Mouse (Mus musculus) heart, postnatal 25 days (tissue): Measurements from ENCODE around the gene Zbtb22. TPM values are rescaled to one million over a fixed set of nuclear protein-coding genes. Genes with fewer than 3 reads are reported as not detected.
A peak's percentile ranks its signal among the peaks of the same experiment; 100 is the strongest.
"Not testable (repeated sequence)": the region's sequence is repeated elsewhere in the genome, so short reads cannot be mapped to it uniquely, and the experiment has no call there.

ENCODE experiments used
- DNase-seq: peaks from one replicate; pipeline ENCODE4 v3.0.0; 2022; ENCODE audit warnings: low spot score
- intact Hi-C: fragments of 180-260 bp; cut with DNase I; formaldehyde crosslinking; loops from one replicate; pipeline ENCODE4 v1.15.1; 2025
- total RNA-seq, 2 experiments: library from RNA; stranded (reverse); gene quantifications; 2 replicates each; pipeline ENCODE4 v1.2.3; 2021

Gene Zbtb22
- total RNA-seq, 2 experiments from 2014 or later: 15.5 to 19.4 TPM

DNA sequence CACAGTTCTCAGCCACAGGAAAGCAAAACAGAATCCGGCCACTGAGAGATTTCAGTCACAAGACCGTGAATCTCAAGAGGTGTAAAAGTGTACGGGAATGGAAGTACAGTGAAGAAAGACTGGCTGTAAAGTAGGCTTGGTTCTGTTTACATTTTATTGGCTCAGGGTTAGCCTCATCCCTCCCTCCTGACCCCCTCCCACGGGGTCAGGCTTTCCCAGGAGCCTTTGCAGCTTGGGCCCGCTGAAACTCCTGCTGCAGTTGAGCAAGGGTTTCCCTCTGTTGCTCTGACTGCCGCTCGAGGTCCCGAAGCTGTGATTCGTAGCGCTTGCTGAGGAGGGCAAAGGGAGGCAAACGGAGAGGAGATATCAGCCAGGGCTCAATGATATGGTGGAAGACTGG lies 23.1 kb downstream of the Zbtb22 start:
- DNase-seq: no peak
- intact Hi-C loops: no loop called here

DNA sequence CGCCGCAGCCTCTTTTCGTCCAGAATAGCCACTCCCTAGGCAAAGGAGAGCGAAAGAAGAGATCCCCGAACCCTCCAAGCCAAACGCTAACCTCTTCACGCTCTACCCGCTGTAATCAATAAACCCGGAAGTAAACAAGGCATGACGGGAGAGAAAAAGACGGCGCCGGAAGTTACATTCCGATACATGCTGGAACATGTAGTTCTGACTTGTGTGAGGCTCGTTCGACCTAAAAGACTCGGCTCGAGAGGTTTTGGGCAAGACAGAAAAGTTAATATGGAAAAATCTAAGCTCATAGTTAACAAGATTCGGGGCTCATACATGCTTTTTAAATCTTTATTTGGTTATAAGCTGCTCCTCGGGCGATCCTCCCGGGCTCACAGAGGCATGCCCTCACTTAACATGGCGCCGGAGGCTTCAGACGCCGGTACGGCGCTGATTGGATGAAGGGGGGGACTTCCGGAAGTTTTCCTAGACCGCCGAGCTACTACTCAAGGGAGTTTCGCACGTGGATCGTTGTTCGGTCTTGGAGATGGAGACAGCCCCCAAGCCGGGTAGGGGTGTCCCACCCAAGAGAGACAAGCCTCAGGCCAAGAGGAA lies 24.6 kb downstream of the Zbtb22 start, which contains the start of the genes Pfdn6 and Wdr46:
Gene Pfdn6, minus strand, starts transcription at position 138 of the 600 bp plus-strand sequence.
Gene Wdr46, plus strand, starts transcription at position 455 of the 600 bp plus-strand sequence.
- intact Hi-C loops: loop anchor here (1.0 kb wide), 1 partner anchor 15 kb away; the partner anchor contains the start of gene Vps52

DNA sequence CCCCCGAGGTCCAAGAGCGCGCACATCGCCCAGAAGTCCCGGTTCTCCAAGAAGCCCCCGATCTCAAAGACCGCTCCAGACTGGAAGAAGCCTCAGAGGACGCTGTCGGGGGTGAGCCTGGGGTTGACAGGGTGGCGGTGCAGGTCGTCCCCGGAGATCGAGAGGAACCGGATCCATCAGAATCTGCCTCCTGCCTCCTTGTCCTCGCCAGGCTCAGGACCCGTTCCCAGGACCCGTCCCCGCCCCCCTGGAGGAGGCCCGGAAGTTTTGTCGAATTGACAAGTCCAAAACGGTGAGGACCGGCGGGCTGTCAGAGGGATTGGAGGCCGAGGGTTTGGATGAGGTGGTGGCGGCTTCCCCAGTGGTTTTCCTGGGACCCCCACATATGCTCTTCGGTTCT lies 25.3 kb downstream of the Zbtb22 start:
- no peak for DNase-seq
- intact Hi-C loops: loop anchor here (1.0 kb wide), 1 partner anchor 14 kb away; the partner anchor contains the start of gene Vps52

More for the DNA sequence above, 24.6 kb downstream of the Zbtb22 start, which contains the start of the genes Pfdn6 and Wdr46:
- DNase-seq: peak; percentile 71

DNA sequence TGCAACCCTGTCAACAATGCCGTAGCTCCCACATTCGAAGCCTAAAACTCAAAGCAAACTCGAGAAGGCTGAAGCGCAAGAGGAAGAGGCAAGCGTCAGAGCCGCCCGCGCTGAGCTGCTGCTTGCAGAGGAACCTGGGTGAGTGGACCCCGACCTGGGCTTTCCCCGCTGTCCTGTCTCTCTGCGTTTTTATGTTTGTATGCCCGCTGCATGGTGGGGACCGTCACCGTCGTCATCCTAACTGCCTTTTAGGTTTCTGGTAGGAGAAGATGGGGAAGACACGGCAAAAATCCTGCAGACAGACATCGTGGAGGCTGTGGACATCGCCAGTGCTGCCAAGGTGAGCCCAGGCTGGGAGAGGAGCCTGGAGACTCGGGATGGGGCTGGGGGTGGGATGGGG lies 25.7 kb downstream of the Zbtb22 start:
- intact Hi-C loops: no loop called here

DNA sequence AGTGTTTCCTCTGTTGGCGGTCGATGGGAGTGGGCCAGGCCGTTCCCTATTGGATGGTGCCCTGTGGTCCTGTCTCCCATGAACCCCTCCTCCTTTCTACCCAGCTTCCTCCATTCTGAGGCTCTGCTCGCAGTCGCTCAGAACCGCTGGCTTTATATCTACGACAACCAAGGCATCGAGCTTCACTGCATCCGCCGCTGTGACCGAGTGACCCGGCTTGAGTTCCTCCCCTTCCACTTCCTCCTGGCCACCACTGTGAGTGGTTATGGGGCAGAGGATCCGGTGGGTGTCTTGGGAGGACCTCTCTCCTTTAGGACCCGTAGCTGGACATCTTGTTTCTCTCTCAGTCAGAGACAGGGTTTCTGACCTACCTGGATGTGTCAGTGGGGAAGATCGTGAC lies 27.8 kb downstream of the Zbtb22 start:
- intact Hi-C loops: no loop called here
- DNase-seq: no peak

More for the DNA sequence above, 25.7 kb downstream of the Zbtb22 start:
- DNase-seq: no peak

DNA sequence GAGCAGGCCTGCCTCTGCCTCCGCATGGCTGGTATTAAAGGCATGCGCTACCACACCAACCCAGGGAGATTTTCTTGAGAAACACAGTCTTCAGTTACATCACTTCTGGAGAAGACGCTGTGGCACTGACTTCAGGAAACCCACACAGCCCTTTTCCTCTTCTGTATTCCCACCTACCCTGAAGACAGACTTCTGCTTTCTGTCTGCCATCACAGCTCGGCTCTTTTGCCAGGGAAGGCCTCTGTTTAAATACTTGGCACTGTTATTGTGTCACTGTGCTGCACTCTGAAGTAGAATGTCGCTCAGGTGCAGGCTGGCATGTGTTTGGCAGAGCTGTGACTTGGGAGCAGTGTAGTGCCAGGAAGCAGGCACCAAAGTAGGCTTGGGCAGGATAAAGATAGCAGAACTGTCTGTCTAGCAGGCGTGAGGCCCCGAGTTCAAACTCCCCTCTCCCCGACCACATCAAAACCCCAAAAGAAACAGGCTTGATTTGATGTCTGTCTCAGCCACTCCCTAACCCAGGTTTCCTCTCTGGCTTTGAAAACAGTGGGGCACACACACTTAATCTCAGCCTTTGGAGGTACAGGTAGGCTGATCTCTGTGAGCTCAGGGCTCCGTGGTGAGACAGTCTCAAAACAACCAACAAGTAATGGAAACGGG lies 31.9 kb downstream of the Zbtb22 start:
- no peak for DNase-seq
- intact Hi-C loops: no loop called here

DNA sequence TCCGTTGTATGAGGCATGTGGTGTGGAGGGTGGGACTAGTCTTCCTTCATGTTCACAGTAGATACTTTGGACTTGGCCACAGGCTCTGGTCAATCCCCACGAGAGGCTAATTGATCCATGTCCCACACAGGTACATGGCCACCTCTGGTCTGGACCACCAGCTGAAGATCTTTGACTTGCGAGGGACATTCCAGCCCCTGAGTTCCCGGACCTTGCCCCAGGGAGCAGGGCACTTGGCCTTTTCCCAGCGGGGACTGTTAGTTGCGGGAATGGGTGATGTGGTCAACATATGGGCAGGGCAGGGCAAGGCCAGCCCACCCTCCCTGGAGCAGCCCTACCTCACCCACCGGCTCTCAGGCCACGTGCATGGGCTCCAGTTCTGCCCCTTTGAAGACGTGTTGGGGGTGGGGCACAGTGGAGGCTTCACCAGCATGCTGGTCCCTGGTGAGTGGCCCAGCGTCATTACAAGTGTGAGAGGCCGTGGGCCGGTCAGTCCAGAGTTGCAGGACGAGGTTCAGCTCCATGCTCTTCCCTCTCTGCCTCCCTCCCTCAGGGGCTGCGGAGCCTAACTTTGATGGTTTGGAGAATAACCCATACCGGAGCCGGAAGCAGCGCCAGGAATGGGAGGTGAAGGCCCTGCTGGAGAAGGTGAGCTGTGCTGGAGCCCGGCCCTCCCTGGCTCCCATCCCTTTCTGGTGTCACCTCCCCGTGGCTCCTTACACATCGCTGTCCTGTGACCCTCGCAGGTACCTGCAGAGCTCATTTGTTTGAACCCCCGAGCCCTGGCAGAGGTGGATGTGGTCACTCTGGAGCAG lies 32.6 kb downstream of the Zbtb22 start:
- intact Hi-C loops: no loop called here

DNA sequence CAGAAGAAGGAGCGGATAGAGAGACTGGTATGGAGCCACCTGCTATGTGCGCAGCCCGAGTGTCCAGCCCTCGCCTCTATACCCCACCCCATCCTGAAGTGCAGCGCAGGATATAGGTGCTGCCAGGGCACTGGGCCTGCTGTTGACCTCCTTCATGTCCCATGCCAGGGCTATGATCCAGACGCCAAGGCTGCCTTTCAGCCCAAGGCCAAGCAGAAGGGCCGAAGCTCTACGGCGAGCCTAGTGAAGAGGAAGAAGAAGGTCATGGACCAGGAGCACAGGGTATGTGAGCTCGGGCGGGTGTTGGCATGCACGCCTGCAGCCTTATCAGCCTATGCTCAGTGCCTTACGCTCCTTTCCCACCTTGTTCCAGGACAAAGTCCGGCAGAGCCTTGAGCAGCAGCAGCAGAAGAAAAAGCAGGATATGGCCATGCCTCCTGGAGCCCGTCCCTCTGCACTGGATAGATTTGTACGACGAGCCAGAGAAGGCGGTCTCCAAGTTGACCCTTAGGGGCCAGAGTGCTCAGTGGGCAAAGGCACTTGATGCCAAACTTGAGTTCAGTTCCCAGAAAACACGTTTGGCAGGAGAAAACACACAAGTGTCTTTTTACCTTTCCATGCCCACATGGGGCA lies 33.3 kb downstream of the Zbtb22 start:
- intact Hi-C loops: no loop called here
- DNase-seq: no peak

More for the DNA sequence above, 32.6 kb downstream of the Zbtb22 start:
- no peak for DNase-seq

DNA sequence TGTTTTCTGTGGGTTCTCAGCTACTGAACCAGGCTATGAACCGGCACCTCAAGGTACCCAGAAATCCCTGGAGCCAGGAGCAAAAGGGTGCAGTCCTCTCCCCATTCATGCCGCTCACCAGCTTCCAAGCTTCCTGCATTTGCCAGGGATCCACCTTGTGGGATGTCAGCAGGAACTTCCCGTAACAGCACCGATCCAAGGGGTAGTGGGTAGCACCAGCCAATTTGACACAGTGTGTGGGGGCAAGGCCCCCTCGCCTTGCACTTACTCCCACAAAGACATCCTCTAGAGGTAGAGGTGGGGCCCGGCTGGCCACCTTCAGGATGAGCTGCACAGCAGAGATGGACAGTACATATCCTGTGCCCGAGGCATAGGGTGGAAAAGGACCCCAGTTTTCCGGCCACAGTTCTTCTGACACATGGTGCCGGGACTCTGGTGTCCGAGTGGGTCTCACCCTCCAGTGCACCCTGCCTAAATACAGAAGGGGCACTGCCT lies 34.5 kb downstream of the Zbtb22 start:
- intact Hi-C loops: no loop called here
- DNase-seq: no peak

DNA sequence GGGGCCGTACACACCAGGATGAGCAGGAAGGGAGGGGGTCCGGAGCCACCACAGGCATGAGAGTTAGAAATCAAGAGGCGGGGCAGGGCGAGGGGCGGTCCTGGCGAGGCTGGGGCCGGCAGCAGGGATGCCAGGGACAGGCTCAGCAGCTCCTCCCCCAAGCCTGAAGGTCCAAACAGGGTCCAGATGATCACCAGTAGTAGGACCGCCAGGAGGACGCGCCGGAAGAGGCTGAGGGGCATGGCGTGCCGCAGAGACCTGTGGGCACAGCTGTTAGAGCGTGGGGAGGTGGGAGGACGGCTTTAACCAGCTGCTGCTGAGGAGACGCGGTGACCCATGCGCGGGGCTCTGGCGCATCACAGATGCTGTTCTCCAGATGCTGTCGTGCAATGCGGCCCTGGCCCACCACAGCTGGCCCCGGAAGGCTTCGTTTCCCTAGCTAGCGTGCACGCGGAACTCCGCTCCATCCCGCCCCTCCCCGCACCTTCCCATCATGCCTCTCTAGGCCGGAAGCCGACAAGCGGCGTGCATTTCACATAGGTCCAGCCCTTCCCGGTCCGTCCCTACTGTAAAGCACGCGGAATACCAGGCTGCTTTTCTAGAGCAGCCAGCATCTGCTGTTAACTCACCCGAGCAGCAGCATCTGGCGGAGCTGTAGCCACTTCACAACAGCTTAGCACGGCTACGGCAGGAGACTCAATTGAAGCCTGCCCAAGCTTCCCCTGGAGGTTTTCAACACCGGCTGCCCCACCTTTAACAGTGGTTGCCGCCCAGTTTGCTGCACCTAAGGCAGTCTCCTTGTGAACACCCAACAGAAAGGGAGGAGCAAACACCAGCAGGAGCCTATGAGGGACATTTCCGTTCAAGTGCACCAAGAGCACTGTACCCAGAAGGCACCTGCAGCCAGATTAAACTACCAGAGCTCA lies 35.6 kb downstream of the Zbtb22 start, which contains the start of gene B3galt4:
Gene B3galt4, minus strand, starts transcription at position 468 of the 926 bp plus-strand sequence.
- intact Hi-C loops: no loop called here
- peak; percentile 54 for DNase-seq

DNA sequence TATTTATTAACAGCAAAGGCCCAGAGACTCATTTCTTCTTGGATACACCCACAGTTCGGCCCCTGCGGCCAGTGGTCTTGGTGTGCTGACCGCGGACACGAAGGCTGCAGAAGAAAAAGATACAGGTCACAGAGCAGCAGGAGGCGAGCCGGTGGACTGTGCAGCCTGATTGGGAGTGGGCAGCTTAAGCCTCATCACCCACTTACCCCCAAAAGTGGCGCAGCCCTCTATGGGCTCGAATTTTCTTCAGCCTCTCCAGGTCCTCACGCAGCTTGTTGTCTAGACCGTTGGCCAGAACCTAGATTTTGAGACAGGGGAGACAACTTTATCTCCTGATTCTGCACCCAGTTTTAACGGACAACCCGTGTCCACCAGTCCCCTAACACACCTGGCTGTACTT lies 36.3 kb downstream of the Zbtb22 start:
- DNase-seq, intact Hi-C loops: not testable (repeated sequence)

DNA sequence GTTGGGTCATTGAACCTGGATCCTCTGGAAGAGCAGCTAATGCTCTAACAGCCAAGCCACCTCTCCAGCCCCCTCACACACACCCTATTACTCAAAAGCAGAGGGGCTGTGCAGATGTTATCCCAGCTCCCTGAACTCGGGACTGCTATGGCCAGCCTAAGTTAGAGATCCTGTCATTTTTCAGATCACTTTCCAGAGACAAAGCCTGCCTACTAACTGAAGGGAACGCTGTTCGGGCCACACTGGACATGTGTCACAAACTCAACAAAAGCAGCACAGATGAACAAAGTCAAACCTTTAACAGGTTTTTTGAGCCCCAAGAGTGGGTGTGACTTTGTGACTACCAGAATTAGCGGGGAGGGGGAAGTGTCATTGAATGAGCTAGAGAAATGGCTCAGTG lies 37.2 kb downstream of the Zbtb22 start:
- intact Hi-C loops: no loop called here
- DNase-seq: no peak

DNA sequence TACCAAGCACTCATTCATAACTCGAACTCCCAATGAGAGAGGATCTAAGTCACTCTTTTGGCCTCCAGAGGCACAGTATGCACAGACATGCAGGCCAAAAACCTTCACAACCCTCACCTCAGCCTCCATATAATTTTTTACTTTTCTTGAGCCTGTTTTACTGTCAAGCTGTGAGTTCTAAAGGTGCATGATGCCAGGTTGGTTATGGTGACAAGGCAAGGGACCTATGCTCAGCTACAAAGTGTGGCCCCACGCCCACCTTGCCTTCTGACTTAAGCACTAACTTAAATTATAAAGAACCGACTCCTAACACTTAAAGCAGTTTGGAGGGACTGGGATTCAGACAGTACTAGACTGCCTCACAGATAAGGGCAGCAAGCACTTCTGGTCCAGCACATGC lies 37.6 kb downstream of the Zbtb22 start:
- intact Hi-C loops: no loop called here
- DNase-seq: no peak

DNA sequence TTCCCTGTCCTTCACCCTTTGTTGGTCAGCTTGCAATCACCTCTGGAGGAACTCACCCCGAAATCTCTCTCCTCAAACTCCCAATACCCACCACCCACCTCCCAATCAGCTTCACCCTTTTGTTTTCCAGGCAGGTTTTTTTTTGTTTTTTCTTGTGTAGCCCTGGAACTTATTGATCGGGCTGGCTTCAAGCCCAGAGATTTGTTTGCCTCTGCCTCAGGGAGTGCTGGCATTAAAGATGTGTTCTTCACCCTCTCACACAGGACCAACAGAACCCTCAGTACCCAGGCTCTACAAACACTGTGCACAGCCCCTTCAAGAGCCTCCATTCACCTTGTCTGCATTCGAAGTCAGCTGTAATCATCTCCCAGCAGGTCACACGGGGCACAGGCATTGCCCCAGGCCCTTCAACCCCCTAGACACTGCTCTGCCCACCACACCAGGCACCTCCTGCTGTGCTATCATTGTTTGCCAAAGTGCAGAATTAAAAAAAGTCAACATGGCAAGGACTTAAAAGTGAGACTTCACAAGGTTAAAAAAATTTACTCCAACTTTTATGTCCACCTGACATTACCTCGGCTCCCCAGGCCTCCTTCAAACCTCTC lies 38.4 kb downstream of the Zbtb22 start:
- intact Hi-C loops: no loop called here
- no peak for DNase-seq

DNA sequence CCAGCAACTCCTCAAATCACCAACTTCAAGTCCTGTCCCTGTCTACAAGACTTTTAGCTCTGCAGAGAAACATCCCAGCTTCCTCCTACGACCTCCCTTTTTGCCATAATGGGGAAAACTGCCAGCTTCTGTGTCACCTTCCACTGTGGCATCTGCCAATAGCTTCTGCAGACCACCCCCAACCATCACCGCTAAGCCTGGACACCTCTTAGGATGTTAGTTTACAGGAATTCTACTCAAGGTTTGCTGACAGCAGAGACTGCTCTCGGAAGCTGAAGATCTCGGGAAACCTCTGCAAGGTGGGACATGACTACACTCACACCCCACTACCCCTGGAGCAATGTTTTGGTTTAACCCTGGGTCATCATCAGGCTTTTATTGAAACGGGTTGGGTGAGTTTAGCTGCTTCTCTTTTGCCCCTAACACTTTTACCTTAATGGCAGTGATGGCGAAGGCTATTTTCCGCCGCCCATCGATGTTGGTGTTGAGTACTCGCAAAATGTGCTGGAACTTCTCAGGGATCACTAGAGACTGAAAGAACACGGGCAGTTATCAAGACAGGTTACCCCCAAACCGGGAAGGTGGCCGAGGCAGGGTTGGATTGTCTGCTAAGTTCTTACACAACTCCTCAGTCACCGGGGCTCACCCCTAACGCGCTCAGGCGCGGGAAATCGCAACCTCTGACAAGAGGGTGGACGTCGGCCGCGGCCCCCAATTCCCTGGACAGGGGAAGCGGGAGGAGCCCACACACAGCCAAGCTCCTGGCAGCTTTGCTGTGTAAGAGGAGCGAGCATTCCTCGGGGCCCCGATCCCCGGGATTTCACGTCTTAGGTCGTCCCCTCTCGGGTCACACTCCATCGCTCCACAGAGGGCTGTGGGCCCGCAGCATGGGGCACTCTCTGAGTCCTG lies 39.2 kb downstream of the Zbtb22 start:
- no peak for DNase-seq
- intact Hi-C loops: loop anchor here (1.0 to 5.0 kb wide), 2 partner anchors 15 to 1397 kb away; partner anchors contain the start of genes Pfdn6 and Wdr46

DNA sequence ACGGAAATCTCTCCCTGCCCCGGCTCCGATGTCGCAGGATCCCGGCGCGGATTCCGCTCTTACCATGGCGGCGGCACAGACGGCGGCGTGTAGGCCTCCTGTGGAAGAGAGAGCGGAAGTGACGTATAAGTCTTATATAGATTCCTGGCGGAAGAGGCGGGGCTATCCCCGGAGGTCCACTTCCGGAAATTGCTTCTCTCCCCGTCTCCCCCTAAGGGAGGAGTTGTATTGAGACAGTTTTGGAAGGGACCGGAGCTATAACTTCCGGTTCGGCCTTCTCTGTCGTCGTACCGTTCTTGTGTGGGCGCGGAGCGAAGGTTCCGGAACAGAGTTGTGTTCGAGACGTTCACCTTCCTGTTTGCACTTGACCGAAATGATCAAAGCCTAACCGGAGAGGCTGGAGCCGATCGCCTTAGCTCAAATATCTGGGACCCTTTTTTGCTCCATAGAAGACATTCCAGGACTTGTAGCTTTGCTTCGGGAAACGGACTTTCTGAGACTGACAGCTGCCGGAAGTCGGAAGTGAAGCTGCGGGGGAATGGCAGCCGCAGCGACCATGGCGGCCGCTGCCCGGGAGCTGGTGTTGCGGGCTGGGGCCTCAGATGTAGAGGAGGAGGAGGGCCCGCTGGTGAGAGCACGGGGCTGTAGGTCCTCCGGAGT lies 40.0 kb downstream of the Zbtb22 start, which contains the start of the genes Vps52 and Rps18:
Gene Vps52, plus strand, starts transcription at position 258 of the 660 bp plus-strand sequence.
Gene Rps18, minus strand, starts transcription at position 447 of the 660 bp plus-strand sequence.
- peak; percentile 92 for DNase-seq

More for the DNA sequence above, 40.0 kb downstream of the Zbtb22 start, which contains the start of the genes Vps52 and Rps18:
- intact Hi-C loops: loop anchor here (1.0 to 5.0 kb wide), 2 partner anchors 15 to 1397 kb away; partner anchors contain the start of genes Pfdn6 and Wdr46
